ENCODE assay signal across 8 mouse cellular contexts in genomic region chr17:32117872-32118421, GRCm38 (mm10). TPM values are rescaled to one million over a fixed set of nuclear protein-coding genes. Genes with fewer than 3 reads are reported as not detected.
DNase-seq lines count a peak whose midpoint lies in the region; ATAC-seq lines count a peak whose summit lies in the region.
"Not testable (repeated sequence)": the region's sequence is repeated elsewhere in the genome, so short reads cannot be mapped to it uniquely, and the experiment has no call there.

No protein-coding gene starts in this region.

- not testable (repeated sequence) for H3K4me3 ChIP-seq in hindbrain, embryonic 11.5 days (ENCODE audit: low read depth, low read length); midbrain, embryonic 11.5 days (ENCODE audit: low read depth, low read length)

- H3K4me2 ChIP-seq in hindbrain, embryonic 11.5 days (replicated peaks; ENCODE audit: low read depth, low read length) = peak overlapping the region; percentile 24
- H3K4me2 ChIP-seq in midbrain, embryonic 11.5 days = peak overlapping the region; percentile 4

- peak; percentile 39 for DNase-seq in CD4-positive, CD25-positive, alpha-beta regulatory T cell, adult 2 months (ENCODE audit: low read depth, low spot score)
- DNase-seq in embryo, embryonic 10.5 days (ENCODE audit: low spot score) = peak; percentile 72
- peak; percentile 79 to 81 for DNase-seq in frontal cortex, adult 2 months (ENCODE audit: extremely low spot score in 1 of 2, low spot score in 1 of 2)
- peak; percentile 56 for DNase-seq in hindbrain, embryonic 11.5 days (ENCODE audit: low spot score)
- peak; percentile 62 to 64 for DNase-seq in layer of hippocampus, adult 8-10 months (ENCODE audit: low spot score in 2 of 2)
- DNase-seq in liver = peak; percentile 86
- DNase-seq in midbrain, embryonic 11.5 days (ENCODE audit: low spot score, missing footprints) = peak; percentile 92
- peak; percentile 81 to 86 for DNase-seq in right cerebral cortex, postnatal 36 days (ENCODE audit: low spot score in 2 of 2)

- not testable (repeated sequence) for H3K9me3 ChIP-seq in hindbrain, embryonic 11.5 days (ENCODE audit: control insufficient read depth, low read length); midbrain, embryonic 11.5 days (ENCODE audit: control insufficient read depth, low read length)

- ATAC-seq in hindbrain, embryonic 11.5 days (ENCODE audit: low FRiP score) = not testable (repeated sequence)
- peak; percentile 41; the same call in 1 of the 2 replicates for ATAC-seq in midbrain, embryonic 11.5 days (ENCODE audit: low FRiP score)

- not testable (repeated sequence) for H3K27me3 ChIP-seq in hindbrain, embryonic 11.5 days (ENCODE audit: control insufficient read depth, insufficient read depth, low read length)
- peaks cover 10% of the 10 kb centered on the region; the same call in 1 of the 2 replicates for H3K27me3 ChIP-seq in midbrain, embryonic 11.5 days (ENCODE audit: control insufficient read depth, insufficient read depth, low read length)

- H3K9ac ChIP-seq in hindbrain, embryonic 11.5 days (ENCODE audit: low read depth, low read length); midbrain, embryonic 11.5 days (ENCODE audit: low read length): not testable (repeated sequence)

- H3K4me1 ChIP-seq in hindbrain, embryonic 11.5 days (replicated peaks; ENCODE audit: control insufficient read depth, insufficient read depth, low read length) = not testable (repeated sequence)
- peaks cover 13% of the 10 kb centered on the region for H3K4me1 ChIP-seq in midbrain, embryonic 11.5 days (ENCODE audit: control insufficient read depth, insufficient read depth, low read length)

- under 1% methylated on average over 10 of the region's 13 CpGs for WGBS in hindbrain, embryonic 11.5 days
- under 1% methylated on average over 11 of the region's 13 CpGs for WGBS in midbrain, embryonic 11.5 days

- not testable (repeated sequence) for H3K36me3 ChIP-seq in hindbrain, embryonic 11.5 days (ENCODE audit: control insufficient read depth, insufficient read depth, low read length)
- H3K36me3 ChIP-seq in midbrain, embryonic 11.5 days (ENCODE audit: control insufficient read depth, insufficient read depth, low read length) = peaks cover 15% of the 10 kb centered on the region

- not testable (repeated sequence) for H3K27ac ChIP-seq in hindbrain, embryonic 11.5 days (ENCODE audit: low read depth, low read length); midbrain, embryonic 11.5 days (ENCODE audit: low read depth, low read length)

RNA-seq across cellular contexts. Expression of gene Notch3, which starts 48.7 kb away (rescaled TPM):
- polyA plus RNA-seq in frontal cortex, adult 2 months (2012; rRNA removed) = 7.1 and 9.5 TPM in 2 replicates
- polyA plus RNA-seq in hindbrain, embryonic 11.5 days (2014; fragmentation: Nextera tagmentation; extraction: Ambion mirVana) = 20.3 and 24.7 TPM in 2 replicates
- total RNA-seq in layer of hippocampus, adult 8-10 months (2022) = 10 to 100 TPM in 2 of 4 experiments, 1 to 10 TPM in 2; 7.0 to 13.4 (median 9.5) TPM
- polyA plus RNA-seq in midbrain, embryonic 11.5 days (2014; fragmentation: Nextera tagmentation; extraction: Ambion mirVana) = 21.4 and 21.9 TPM in 2 replicates

Comparison
In these comparisons a context has a peak if more than half of its experiments do, and no peak if none do; other contexts are left out.
1. DNase-seq: peak in every context shown above with its lines; median percentile 92 in midbrain, embryonic 11.5 days; 86 in liver; 84 in right cerebral cortex, postnatal 36 days; 80 in frontal cortex, adult 2 months; 72 in embryo, embryonic 10.5 days; 63 in layer of hippocampus, adult 8-10 months; 56 in hindbrain, embryonic 11.5 days; 39 in CD4-positive, CD25-positive, alpha-beta regulatory T cell, adult 2 months.